20 mouse cellular contexts compared by ENCODE assay signal in genomic region chr6:41775721-41776120, GRCm38 (mm10). TPM values are rescaled to one million over a fixed set of nuclear protein-coding genes. Genes with fewer than 3 reads are reported as not detected.
DNase-seq lines count a peak whose midpoint lies in the region; ATAC-seq and TF ChIP-seq lines count a peak whose summit lies in the region.
"Had no signal": no experiment of that assay in that cellular context is flagged by ENCODE, and none has a peak within 500 bp of the region (broad histone marks: within the 10 kb centered on the region; RNA-seq: fewer than 3 reads in every experiment).

No protein-coding gene starts in this region.

- H3K4me3 ChIP-seq in layer of hippocampus, adult 2 months = no peak overlapping the region
- H3K4me3 ChIP-seq: liver, embryonic 15.5 days had no signal

- no peak overlapping the region; the same call in 1 of the 2 replicates for H3K27ac ChIP-seq in layer of hippocampus, adult 2 months
- H3K27ac ChIP-seq: liver, embryonic 15.5 days; macrophage had no signal

- TF ChIP-seq CTCF in brain, embryonic 14.5 days (IDR thresholded peaks at IDR 0.05; ENCODE audit: borderline replicate concordance, extremely low read depth, insufficient read depth, insufficient read length) = no peak
- no peak for TF ChIP-seq CTCF in layer of hippocampus, adult 2 months (conservative IDR thresholded peaks at IDR 0.05)

- DNase-seq in adipocyte (ENCODE audit: low spot score) = peak; percentile 25
- peak; percentile 83 for DNase-seq in brain, embryonic 14.5 days (ENCODE audit: low read depth)
- DNase-seq in layer of hippocampus, adult 2 months (ENCODE audit: low spot score in 2 of 2) = peak; percentile 32 to 74
- peak; percentile 63 to 97 for DNase-seq in left cerebral cortex, postnatal 25 days (ENCODE audit: low spot score in 2 of 2)
- DNase-seq in thymus, postnatal 14 days = no peak
- no peak for DNase-seq in adrenal gland, adult 8-10 months
- DNase-seq in lung, postnatal 36 days = no peak
- DNase-seq: gastrocnemius, postnatal 36 days; kidney, adult 9 months had no signal

- TF ChIP-seq POLR2A in brain, embryonic 14.5 days (IDR thresholded peaks at IDR 0.05; ENCODE audit: borderline replicate concordance, extremely low read depth, insufficient read depth, insufficient read length, poor library complexity, severe bottlenecking) = no peak

- intact Hi-C loops in left cerebral cortex, postnatal 25 days (cut with DNase I) = loop anchor here (1.0 to 5.0 kb wide), 2 partner anchors 407 to 422 kb away; no protein-coding TSS in a partner anchor

- no peak for ATAC-seq in erythroid progenitor cell, adult 5-6 weeks (replicated peaks; ENCODE audit: low FRiP score, poor library complexity, severe bottlenecking)
- ATAC-seq: hindbrain, embryonic 16.5 days; midbrain, embryonic 16.5 days had no signal

RNA-seq across cellular contexts. Expression of gene Olfr459, which starts 0.7 kb away (rescaled TPM):
- polyA plus RNA-seq in brain, embryonic 14.5 days (2012; rRNA removed) = not detected in 2 replicates
- total RNA-seq in layer of hippocampus, adult 2 months (2021) = not detected
- total RNA-seq in left cerebral cortex, postnatal 25 days (2021) = not detected
- not detected for total RNA-seq in adrenal gland, adult 8-10 months (2022)
- not detected in 2 replicates for total RNA-seq in erythroid progenitor cell, adult 5-6 weeks (2015; ENCODE audit: low replicate concordance)
- not detected in 2 replicates for total RNA-seq in erythroid progenitor cell, adult 5-6 weeks (2017; ENCODE audit: low replicate concordance)
- total RNA-seq: gastrocnemius, postnatal 36 days had no signal
- polyA plus RNA-seq: cortical plate, adult 2 months; heart, embryonic 16.5 days; hindbrain, embryonic 16.5 days; limb, embryonic 11.5 days; liver, embryonic 15.5 days; macrophage; midbrain, embryonic 16.5 days; neural tube, embryonic 14.5 days; small intestine, adult 2 months; stomach, embryonic 16.5 days had no signal

Comparison
In these comparisons a context has a peak if more than half of its experiments do, and no peak if none do; other contexts are left out.
1. DNase-seq: peak in adipocyte (single experiment), brain, embryonic 14.5 days (single experiment), layer of hippocampus, adult 2 months (2 of 2) and left cerebral cortex, postnatal 25 days (2 of 2); none in thymus, postnatal 14 days (single experiment), adrenal gland, adult 8-10 months (single experiment) and lung, postnatal 36 days (single experiment).